Mouse (Mus musculus): ENCODE data around the gene Ldhb. TPM values are rescaled to one million over a fixed set of nuclear protein-coding genes. Genes with fewer than 3 reads are reported as not detected.

Gene Ldhb
- polyA plus RNA-seq, 1 experiment: 10.4 TPM

DNA sequence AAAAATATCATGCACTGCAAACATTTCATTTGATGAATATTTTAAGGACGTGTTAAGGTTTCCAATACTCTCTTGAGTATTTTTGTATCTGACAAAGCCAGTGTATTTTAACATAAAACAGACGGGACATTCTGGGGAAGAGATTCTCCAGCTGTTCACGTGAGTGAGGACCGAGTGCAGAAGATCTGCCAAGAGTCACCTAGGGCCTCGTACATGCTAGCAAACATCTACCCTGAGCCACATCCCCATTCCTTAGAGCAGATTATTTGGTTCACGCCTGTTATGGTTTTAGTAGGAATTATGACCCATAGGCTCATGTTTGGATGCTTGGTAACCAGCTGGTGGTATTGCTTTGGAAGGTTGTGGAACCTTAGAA, 35.0 kb upstream of the Ldhb start:
- H3K27me3 ChIP-seq (ENCODE audit: control insufficient read depth, insufficient read depth, low read length): no peaks in the 10 kb centered on the region
- no peak overlapping the region for H3K4me3 ChIP-seq (ENCODE audit: low read depth, low read length)
- H3K27ac ChIP-seq (ENCODE audit: insufficient read depth, low read depth, low read length): no peak overlapping the region
- no peak for TF ChIP-seq POLR2A (IDR thresholded peaks at IDR 0.05; ENCODE audit: low read depth, low read length)
- TF ChIP-seq CTCF (IDR thresholded peaks at IDR 0.05; ENCODE audit: extremely low read depth, insufficient read length, insufficient replicate concordance, low read depth, low read length): no peak
- no peaks in the 10 kb centered on the region for H3K36me3 ChIP-seq (ENCODE audit: control insufficient read depth, insufficient read depth, low read length)
- WGBS: 80% methylated on average over 6 of the region's 6 CpGs
- H3K4me1 ChIP-seq (ENCODE audit: control insufficient read depth, insufficient read depth, insufficient read length, low read length): 0 out of 2 replicates have a peak, but pooled peaks cover 1% of the 10 kb centered on the region

DNA sequence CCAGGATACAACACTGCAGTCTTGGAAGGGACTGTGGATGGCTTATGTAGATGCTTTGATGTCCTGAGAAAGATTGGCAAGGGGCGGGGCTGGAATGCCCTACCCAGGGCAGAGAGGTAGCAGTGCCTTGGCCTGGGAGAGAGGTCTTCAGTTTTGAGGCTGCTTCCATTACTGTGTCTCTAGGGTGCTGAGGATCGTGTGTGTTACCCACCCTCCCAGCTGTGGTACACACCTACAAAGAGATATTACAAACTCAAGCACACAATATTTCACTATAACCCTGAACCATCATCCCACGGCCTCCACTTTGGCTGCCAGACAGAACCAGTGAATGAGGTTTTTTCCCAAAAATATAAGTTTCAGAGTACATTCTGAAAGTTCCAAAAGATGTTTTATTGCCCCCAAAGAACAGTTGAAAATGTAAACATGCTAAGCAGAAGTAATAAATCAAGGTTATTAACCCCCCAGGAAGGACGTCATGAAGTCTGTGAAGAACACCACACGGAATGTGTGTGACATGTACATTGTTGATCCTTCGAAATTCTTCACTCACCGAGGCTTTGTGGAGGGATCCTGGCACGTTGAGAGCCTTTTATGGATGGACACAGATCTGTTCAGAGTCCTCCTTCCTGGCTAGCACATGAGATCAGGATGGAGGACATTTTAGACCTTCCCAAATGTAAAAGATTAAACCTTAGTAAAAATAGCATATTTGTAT, 34.5 kb upstream of the Ldhb start:
- H3K27ac ChIP-seq (ENCODE audit: insufficient read depth, low read depth, low read length): no peak overlapping the region
- H3K27me3 ChIP-seq (ENCODE audit: control insufficient read depth, insufficient read depth, low read length): no peaks in the 10 kb centered on the region
- 67% methylated on average over 8 of the region's 8 CpGs for WGBS
- H3K4me3 ChIP-seq (ENCODE audit: low read depth, low read length): no peak overlapping the region
- H3K4me1 ChIP-seq (ENCODE audit: control insufficient read depth, insufficient read depth, insufficient read length, low read length): 0 out of 2 replicates have a peak, but pooled peaks cover 1% of the 10 kb centered on the region
- TF ChIP-seq CTCF (IDR thresholded peaks at IDR 0.05; ENCODE audit: extremely low read depth, insufficient read length, insufficient replicate concordance, low read depth, low read length) (no peak), POLR2A (IDR thresholded peaks at IDR 0.05; ENCODE audit: low read depth, low read length) (no peak)
- no peaks in the 10 kb centered on the region for H3K36me3 ChIP-seq (ENCODE audit: control insufficient read depth, insufficient read depth, low read length)

DNA sequence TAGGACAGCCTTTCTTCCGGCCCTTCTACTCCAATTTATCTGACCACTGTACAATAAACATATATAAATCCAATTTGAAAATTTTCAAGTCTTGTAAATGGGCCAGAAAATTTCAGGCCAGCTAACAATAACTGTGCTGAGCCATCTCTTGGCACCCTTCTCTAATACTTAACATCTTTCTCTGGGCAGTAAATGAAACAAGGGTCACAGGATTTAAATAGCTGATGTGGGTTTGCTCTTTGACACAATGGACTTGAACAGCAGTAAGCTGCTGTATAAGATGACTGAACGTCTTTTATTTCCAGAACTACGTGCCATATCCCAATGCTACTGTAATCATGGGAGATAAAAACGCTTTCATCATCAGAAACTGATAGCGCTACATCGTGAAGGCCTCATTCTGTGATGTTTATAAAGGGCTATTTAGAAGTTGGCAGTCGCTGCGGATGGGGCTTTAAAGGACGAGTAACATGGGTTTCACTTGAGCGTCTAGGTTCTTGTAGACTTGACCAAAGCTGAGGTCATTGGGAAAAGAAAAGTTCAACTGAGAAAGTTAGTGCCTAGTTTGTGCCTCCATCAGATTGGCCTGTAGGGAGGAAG, 32.9 kb upstream of the Ldhb start:
- H3K27ac ChIP-seq (ENCODE audit: insufficient read depth, low read depth, low read length): no peak overlapping the region
- no peaks in the 10 kb centered on the region for H3K27me3 ChIP-seq (ENCODE audit: control insufficient read depth, insufficient read depth, low read length)
- no peak overlapping the region for H3K4me3 ChIP-seq (ENCODE audit: low read depth, low read length)
- TF ChIP-seq POLR2A (IDR thresholded peaks at IDR 0.05; ENCODE audit: low read depth, low read length): no peak
- no peak for TF ChIP-seq CTCF (IDR thresholded peaks at IDR 0.05; ENCODE audit: extremely low read depth, insufficient read length, insufficient replicate concordance, low read depth, low read length)
- no peaks in the 10 kb centered on the region for H3K36me3 ChIP-seq (ENCODE audit: control insufficient read depth, insufficient read depth, low read length)
- WGBS: 40% methylated on average over 10 of the region's 10 CpGs
- 0 out of 2 replicates have a peak, but pooled peaks cover 1% of the 10 kb centered on the region for H3K4me1 ChIP-seq (ENCODE audit: control insufficient read depth, insufficient read depth, insufficient read length, low read length)

GRCm38 (mm10) chr6:142540131-142540530, 32.4 kb upstream of the Ldhb start:
- Histone ChIP-seq H3K27ac (ENCODE audit: insufficient read depth, low read depth, low read length) (no peak overlapping the region), H3K36me3 (ENCODE audit: control insufficient read depth, insufficient read depth, low read length) (no peaks in the 10 kb centered on the region), H3K4me1 (ENCODE audit: control insufficient read depth, insufficient read depth, insufficient read length, low read length) (0 out of 2 replicates have a peak, but pooled peaks cover 1% of the 10 kb centered on the region), H3K4me3 (ENCODE audit: low read depth, low read length) (no peak overlapping the region), H3K27me3 (ENCODE audit: control insufficient read depth, insufficient read depth, low read length) (no peaks in the 10 kb centered on the region)
- WGBS: 83% methylated on average over 5 of the region's 5 CpGs
- TF ChIP-seq CTCF (IDR thresholded peaks at IDR 0.05; ENCODE audit: extremely low read depth, insufficient read length, insufficient replicate concordance, low read depth, low read length) (no peak), POLR2A (IDR thresholded peaks at IDR 0.05; ENCODE audit: low read depth, low read length) (no peak)

DNA sequence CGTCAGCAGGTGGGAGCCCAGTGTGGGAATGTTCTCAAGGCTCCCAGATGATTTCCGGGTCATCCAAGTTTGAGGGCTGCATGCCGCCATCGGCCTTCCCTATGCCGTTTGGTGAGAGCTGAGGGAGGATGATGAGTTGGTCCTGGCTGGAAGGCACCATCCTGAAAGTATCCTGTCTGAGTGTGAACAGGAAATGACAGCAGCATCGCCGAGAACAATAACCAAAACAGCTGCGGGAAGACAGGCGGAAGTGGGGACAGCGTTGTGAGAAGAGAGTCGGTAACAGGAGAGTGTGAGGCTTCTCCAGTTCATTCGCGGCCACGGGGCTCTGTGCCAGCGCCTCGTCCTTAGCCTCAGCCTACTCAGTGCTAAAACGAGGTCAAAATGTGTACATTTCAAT, 30.7 kb upstream of the Ldhb start:
- H3K4me1 ChIP-seq (ENCODE audit: control insufficient read depth, insufficient read depth, insufficient read length, low read length): 0 out of 2 replicates have a peak, but pooled peaks cover 1% of the 10 kb centered on the region
- H3K27me3 ChIP-seq (ENCODE audit: control insufficient read depth, insufficient read depth, low read length): no peaks in the 10 kb centered on the region
- H3K36me3 ChIP-seq (ENCODE audit: control insufficient read depth, insufficient read depth, low read length): no peaks in the 10 kb centered on the region
- no peak for TF ChIP-seq POLR2A (IDR thresholded peaks at IDR 0.05; ENCODE audit: low read depth, low read length)
- TF ChIP-seq CTCF (IDR thresholded peaks at IDR 0.05; ENCODE audit: extremely low read depth, insufficient read length, insufficient replicate concordance, low read depth, low read length): no peak
- no peak overlapping the region for H3K4me3 ChIP-seq (ENCODE audit: low read depth, low read length)
- WGBS: 70% methylated on average over 17 of the region's 17 CpGs
- H3K27ac ChIP-seq (ENCODE audit: insufficient read depth, low read depth, low read length): no peak overlapping the region

DNA sequence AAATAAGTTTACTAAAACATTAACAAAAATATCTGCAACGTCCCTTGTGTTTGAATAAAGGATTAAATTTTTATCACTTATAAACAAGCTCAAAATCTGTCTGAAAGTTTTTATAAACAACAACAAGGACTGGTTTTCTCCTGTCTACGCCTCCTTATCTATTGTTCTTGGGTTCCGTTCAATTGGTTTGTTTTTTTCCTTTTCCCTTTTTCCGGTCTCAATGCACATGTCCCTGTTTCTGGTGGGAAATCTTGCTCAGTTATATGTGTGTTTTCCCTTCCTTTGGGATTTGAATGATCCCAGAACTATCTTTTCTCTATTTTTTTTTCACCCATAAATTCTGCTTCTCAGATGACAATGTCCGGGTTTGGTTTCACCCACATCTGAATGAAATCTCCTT, 25.7 kb upstream of the Ldhb start:
- TF ChIP-seq POLR2A (IDR thresholded peaks at IDR 0.05; ENCODE audit: low read depth, low read length) (no peak), CTCF (IDR thresholded peaks at IDR 0.05; ENCODE audit: extremely low read depth, insufficient read length, insufficient replicate concordance, low read depth, low read length) (no peak)
- no peak overlapping the region for H3K4me3 ChIP-seq (ENCODE audit: low read depth, low read length)
- WGBS: 74% methylated on average over 5 of the region's 5 CpGs
- no peaks in the 10 kb centered on the region for H3K27me3 ChIP-seq (ENCODE audit: control insufficient read depth, insufficient read depth, low read length)
- H3K4me1 ChIP-seq (ENCODE audit: control insufficient read depth, insufficient read depth, insufficient read length, low read length): peaks cover under 1% of the 10 kb centered on the region; the same call in 1 of the 2 replicates
- H3K36me3 ChIP-seq (ENCODE audit: control insufficient read depth, insufficient read depth, low read length): no peaks in the 10 kb centered on the region
- H3K27ac ChIP-seq (ENCODE audit: insufficient read depth, low read depth, low read length): no peak overlapping the region

GRCm38 (mm10) chr6:142532686-142533085, 24.9 kb upstream of the Ldhb start:
- Histone ChIP-seq H3K36me3 (ENCODE audit: control insufficient read depth, insufficient read depth, low read length) (no peaks in the 10 kb centered on the region), H3K27ac (ENCODE audit: insufficient read depth, low read depth, low read length) (no peak overlapping the region), H3K27me3 (ENCODE audit: control insufficient read depth, insufficient read depth, low read length) (no peaks in the 10 kb centered on the region), H3K4me1 (ENCODE audit: control insufficient read depth, insufficient read depth, insufficient read length, low read length) (peaks cover 2% of the 10 kb centered on the region; the same call in 1 of the 2 replicates), H3K4me3 (ENCODE audit: low read depth, low read length) (no peak overlapping the region)
- no peak for TF ChIP-seq POLR2A (IDR thresholded peaks at IDR 0.05; ENCODE audit: low read depth, low read length)
- TF ChIP-seq CTCF (IDR thresholded peaks at IDR 0.05; ENCODE audit: extremely low read depth, insufficient read length, insufficient replicate concordance, low read depth, low read length): no peak
- WGBS: 87% methylated on average over 2 of the region's 2 CpGs
